Mouse (Mus musculus) splenic B cell, adult 2 months (primary cell): ENCODE data around the gene Pax3.

Source experiments
- DNase-seq: peaks from one replicate; pipeline ENCODE4 v3.0.0-alpha.2; 2011; ENCODE audit warnings: low read depth, low spot score
- H3K27me3 ChIP-seq: 2 replicates; pipeline ENCODE4 v1.6.1; 2012; ENCODE audit warnings: mild to moderate bottlenecking, low read length, moderate library complexity, mixed read lengths; ENCODE audit not compliant: control insufficient read depth, poor library complexity, insufficient read depth, severe bottlenecking
- H3K36me3 ChIP-seq: 2 replicates; pipeline ENCODE4 v1.6.1; 2012; ENCODE audit warnings: mild to moderate bottlenecking, low read length, moderate library complexity, mixed read lengths; ENCODE audit not compliant: control insufficient read depth, poor library complexity, insufficient read depth, severe bottlenecking

Gene Pax3

DNA sequence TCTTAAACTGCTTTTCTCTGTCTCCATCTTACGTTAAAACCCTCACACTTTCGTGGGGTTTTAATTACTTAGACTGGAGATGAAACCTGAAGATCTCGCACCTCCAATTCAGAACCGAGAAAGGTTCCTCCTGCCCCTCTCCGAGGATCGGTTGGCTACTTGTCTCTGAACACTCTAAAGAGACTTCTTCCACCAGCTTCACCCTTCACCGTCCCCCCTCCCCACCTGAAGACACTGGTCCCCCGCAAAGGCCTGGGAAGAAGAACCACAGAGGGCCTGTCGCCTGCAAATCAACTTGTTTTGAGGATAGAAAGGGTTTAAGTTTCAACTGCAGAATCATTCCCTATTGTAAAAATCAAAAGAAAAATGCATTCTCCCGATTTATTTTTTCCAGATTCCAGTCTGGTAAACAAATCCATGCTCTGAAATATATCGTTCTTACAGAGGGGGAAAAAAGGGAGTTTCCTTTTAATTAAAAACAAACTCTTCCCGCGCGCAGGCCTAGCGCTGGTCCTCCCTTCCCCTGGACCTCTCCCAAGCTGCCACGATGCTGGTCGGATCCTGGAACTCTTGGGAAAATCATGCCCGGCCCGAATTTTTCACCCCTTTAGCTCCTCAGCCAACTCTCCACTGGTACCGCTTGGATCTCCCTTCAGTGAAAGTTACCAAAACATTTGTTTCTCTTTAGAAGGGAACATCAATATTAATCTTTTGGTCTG lies 4.0 kb downstream of the Pax3 start:
- no peak for DNase-seq
- H3K36me3 ChIP-seq: no peaks in the 10 kb centered on the region
- no peaks in the 10 kb centered on the region for H3K27me3 ChIP-seq

DNA sequence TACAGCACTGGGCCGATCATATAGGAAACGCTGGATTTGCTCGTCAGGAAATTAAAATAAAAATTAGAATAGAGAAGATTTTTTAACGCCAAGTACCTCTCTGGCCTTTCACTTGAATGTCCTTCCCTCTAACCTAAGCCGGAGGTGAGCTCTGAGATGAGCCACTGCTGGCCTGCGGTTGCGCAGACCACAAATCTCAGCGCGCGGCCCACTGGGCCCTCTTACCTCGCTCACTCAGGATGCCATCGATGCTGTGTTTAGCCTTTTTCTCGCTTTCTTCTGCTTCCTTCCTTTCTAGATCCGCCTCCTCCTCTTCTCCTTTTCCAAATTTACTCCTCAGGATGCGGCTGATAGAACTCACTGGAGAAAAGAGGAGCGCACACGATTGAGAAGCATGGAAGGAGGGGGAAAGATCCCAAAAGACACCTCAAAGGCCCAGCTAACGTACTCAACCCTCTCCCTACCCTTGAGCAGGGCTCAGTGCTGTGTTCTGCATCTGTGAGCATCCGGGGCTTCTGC lies 4.7 kb downstream of the Pax3 start:
- DNase-seq: no peak
- Histone ChIP-seq H3K36me3 (no peaks in the 10 kb centered on the region), H3K27me3 (no peaks in the 10 kb centered on the region)

- Histone ChIP-seq H3K36me3 (no peaks in the 10 kb centered on the region), H3K27me3 (no peaks in the 10 kb centered on the region)
- DNase-seq: no peak
Measured at GRCm38 (mm10) chr1:78191761-78192160, 5.2 kb downstream of the Pax3 start.

- H3K36me3 ChIP-seq: no peaks in the 10 kb centered on the region
- DNase-seq: no peak
Measured at GRCm38 (mm10) chr1:78191331-78191730, 5.6 kb downstream of the Pax3 start.

GRCm38 (mm10) chr1:78190386-78191111 lies 6.4 kb downstream of the Pax3 start:
- DNase-seq: no peak

More at GRCm38 (mm10) chr1:78191331-78191730, 5.6 kb downstream of the Pax3 start:
- H3K27me3 ChIP-seq: no peaks in the 10 kb centered on the region

GRCm38 (mm10) chr1:78189501-78190345 lies 7.2 kb downstream of the Pax3 start:
- H3K27me3 ChIP-seq: no peaks in the 10 kb centered on the region
- no peaks in the 10 kb centered on the region for H3K36me3 ChIP-seq
- no peak for DNase-seq

More at GRCm38 (mm10) chr1:78190386-78191111, 6.4 kb downstream of the Pax3 start:
- Histone ChIP-seq H3K27me3 (no peaks in the 10 kb centered on the region), H3K36me3 (no peaks in the 10 kb centered on the region)

- no peaks in the 10 kb centered on the region for H3K27me3 ChIP-seq
- H3K36me3 ChIP-seq: no peaks in the 10 kb centered on the region
- DNase-seq: no peak
Measured at GRCm38 (mm10) chr1:78189016-78189415, 7.9 kb downstream of the Pax3 start.

DNA sequence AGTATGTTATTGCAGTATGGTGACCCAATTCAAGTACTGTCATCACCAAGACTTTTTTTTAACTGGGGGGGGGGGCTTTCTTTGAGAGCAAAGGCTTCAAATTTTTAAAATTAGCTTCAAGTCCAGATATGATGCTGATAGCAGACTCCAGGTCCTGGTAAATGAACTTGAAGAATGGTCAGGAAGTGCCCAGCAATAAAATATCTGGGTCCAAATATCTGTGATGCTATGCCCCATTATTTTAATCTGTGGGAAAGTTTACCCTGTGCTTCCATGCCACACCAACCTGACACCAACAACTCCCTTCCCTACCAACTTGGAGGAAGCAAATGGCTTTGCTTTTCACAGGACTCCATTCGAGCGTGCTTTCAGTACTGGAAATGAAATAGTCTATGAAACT lies 8.6 kb downstream of the Pax3 start:
- no peaks in the 10 kb centered on the region for H3K36me3 ChIP-seq
- no peaks in the 10 kb centered on the region for H3K27me3 ChIP-seq
- DNase-seq: no peak

DNA sequence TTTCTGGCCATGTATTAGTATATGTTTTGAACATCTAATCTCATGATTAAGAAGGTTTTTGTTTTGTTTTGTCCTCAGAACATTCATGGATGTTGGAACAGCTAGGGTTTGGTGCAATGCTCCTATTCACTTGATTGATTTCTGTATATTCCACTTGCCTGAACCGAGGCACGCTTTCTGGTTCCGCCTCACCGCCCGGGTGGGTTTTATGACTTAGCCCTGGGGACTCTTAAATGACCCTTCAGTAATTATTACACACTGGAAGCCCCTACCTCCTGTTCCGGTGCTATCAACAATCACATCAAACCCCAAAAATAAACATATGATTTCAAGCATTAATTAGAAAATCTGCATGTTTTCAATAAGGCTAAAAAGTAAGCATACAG lies 9.2 kb downstream of the Pax3 start:
- DNase-seq: no peak
- Histone ChIP-seq H3K27me3 (no peaks in the 10 kb centered on the region), H3K36me3 (no peaks in the 10 kb centered on the region)

- Histone ChIP-seq H3K27me3 (no peaks in the 10 kb centered on the region), H3K36me3 (no peaks in the 10 kb centered on the region)
- no peak for DNase-seq
Measured at GRCm38 (mm10) chr1:78187122-78187787, 9.7 kb downstream of the Pax3 start.

DNA sequence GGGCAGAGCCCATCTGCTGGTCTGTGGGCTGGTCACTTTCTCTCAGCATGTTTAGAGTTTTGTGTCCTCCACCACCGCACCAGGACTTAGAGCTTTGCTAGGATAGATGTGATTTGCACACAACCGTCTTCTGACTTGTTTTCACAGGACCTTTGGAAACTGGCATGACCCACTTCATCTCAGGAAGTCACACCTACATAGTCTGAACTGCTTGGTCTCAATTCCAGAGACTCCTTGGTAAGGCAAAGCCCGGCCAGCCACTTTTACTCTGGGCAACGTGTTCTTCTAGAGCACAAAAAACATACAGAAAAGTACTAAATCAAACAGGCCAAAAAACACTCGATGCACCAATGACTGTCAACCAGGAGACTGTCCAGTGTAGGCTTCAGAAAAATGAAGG lies 14.0 kb downstream of the Pax3 start:
- no peaks in the 10 kb centered on the region for H3K27me3 ChIP-seq
- DNase-seq: no peak

GRCm38 (mm10) chr1:78181882-78182281 lies 15.1 kb downstream of the Pax3 start:
- no peaks in the 10 kb centered on the region for H3K36me3 ChIP-seq
- no peak for DNase-seq
- H3K27me3 ChIP-seq: no peaks in the 10 kb centered on the region

More for the DNA sequence above, 14.0 kb downstream of the Pax3 start:
- H3K36me3 ChIP-seq: no peaks in the 10 kb centered on the region

DNA sequence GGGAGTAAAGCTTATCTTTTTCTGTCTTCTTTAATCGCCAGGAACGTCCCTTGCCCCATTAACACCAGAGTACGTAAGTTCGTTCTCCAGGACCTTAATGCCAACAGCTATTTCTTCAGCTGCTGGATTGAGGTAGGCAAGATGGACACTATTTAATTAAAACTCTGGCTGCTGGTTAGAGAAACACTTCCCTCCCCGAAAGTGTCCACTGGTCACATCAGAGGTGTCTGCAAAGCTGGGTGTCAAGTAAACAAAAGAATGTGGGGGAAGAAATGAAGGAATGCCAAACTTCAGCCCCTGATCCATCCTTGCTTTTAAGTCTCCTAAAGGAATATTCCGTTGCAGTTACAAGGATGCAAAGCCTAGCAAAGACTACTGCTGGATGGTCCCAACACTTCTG lies 24.6 kb downstream of the Pax3 start:
- Histone ChIP-seq H3K27me3 (no peaks in the 10 kb centered on the region), H3K36me3 (no peaks in the 10 kb centered on the region)
- no peak for DNase-seq

- DNase-seq: no peak
- no peaks in the 10 kb centered on the region for H3K27me3 ChIP-seq
- no peaks in the 10 kb centered on the region for H3K36me3 ChIP-seq
Measured at GRCm38 (mm10) chr1:78171671-78172070, 25.3 kb downstream of the Pax3 start.
